Mouse (Mus musculus) lung, embryonic 14.5 days (tissue): ENCODE measurements around the gene Dmd. TPM values are rescaled to one million over a fixed set of nuclear protein-coding genes. Genes with fewer than 3 reads are reported as not detected.

Experiments used
- ATAC-seq: fragments of 200-750 bp; cut with Nextera tagmentation; 2 replicates; pipeline ENCODE4 v1.8.0; 2017; ENCODE audit warnings: mild to moderate bottlenecking, moderate TSS enrichment, moderate library complexity; ENCODE audit not compliant: insufficient read depth
- DNase-seq: peaks from one replicate; pipeline ENCODE4 v3.0.0-alpha.2; 2015
- H3K27ac ChIP-seq: fragments of 300-500 bp; sonication (generic); 2 replicates; pipeline ENCODE4 v1.5.1; 2014; ENCODE audit warnings: low read depth, mild to moderate bottlenecking, moderate library complexity
- H3K27me3 ChIP-seq: fragments of 300-500 bp; sonication (generic); 2 replicates; pipeline ENCODE4 v1.6.1; 2014; ENCODE audit warnings: low read length, control low read depth; ENCODE audit not compliant: insufficient read depth
- H3K36me3 ChIP-seq: fragments of 300-500 bp; sonication (generic); 2 replicates; pipeline ENCODE4 v1.6.1; 2014; ENCODE audit warnings: control low read depth; ENCODE audit not compliant: insufficient read depth
- H3K4me1 ChIP-seq: fragments of 300-500 bp; sonication (generic); 2 replicates; pipeline ENCODE4 v1.6.1; 2014; ENCODE audit warnings: antibody characterized with exemption, control low read depth; ENCODE audit not compliant: insufficient read depth
- H3K4me2 ChIP-seq: fragments of 300-500 bp; sonication (generic); 2 replicates; pipeline ENCODE4 v1.6.1; 2014; ENCODE audit warnings: mild to moderate bottlenecking
- H3K4me3 ChIP-seq: fragments of 300-500 bp; sonication (generic); 2 replicates; pipeline ENCODE4 v1.5.1; 2014; ENCODE audit warnings: low read depth, low read length
- H3K9ac ChIP-seq: fragments of 300-500 bp; sonication (generic); 2 replicates; pipeline ENCODE4 v1.6.1; 2014
- H3K9me3 ChIP-seq: fragments of 300-500 bp; sonication (generic); 2 replicates; pipeline ENCODE4 v1.6.1; 2016; ENCODE audit warnings: low read depth, low read length, control low read depth
- CTCF ChIP-seq: IDR thresholded peaks from 2 replicates; pipeline ENCODE4 v1.5.1; 2016; ENCODE audit warnings: antibody characterized with exemption, low read depth
- WGBS: fragments of 180-500 bp; shearing (Covaris S2); extraction: QIAGEN DNeasy Blood & Tissue Kit; methylation state at CpG from one replicate; pipeline ENCODE4 v1.1.7; 2014; 5-methylcytosine and 5-hydroxymethylcytosine counted together
- polyA plus RNA-seq: library from polyadenylated mRNA; unstranded; fragments of >200 nt; fragmentation: Nextera tagmentation; extraction: Ambion mirVana; gene quantifications from 2 replicates; pipeline ENCODE4 v1.2.1, GENCODE M21; 2014

Dmd gene
- 26.6 and 28.8 TPM in 2 replicates for polyA plus RNA-seq

DNA sequence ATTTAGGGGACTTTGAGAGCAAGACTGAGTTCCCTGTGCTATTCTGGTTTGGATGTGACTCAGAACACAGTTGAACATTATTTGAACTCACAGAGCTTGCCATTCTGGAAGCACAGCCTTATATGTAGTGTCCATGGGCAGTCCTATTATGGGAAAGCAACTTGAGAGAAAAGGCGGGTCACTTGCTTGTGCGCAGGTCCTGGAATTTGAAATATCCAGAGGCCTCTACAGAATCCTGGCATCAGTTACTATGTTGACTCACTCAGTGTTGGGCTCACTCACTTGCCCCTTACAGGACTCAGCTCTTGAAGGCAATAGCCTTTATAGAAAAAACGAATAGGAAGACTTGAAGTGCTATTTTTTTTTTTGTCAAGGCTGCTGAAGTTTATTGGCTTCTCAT, at the start of gene Dmd:
TSS of gene Dmd (plus strand) at position 241 of the 400 bp plus-strand sequence.
- TF ChIP-seq CTCF, result no peak
- ATAC-seq, result no peak
- no peaks in the 10 kb centered on the region for H3K4me1 ChIP-seq
- no peaks in the 10 kb centered on the region for H3K36me3 ChIP-seq
- H3K27ac ChIP-seq, result no peak within 1 kb of the TSS
- H3K4me2 ChIP-seq, result no peak within 1 kb of the TSS
- H3K9me3 ChIP-seq, result no peaks in the 10 kb centered on the region
- no peak within 1 kb of the TSS for H3K4me3 ChIP-seq
- no peaks in the 10 kb centered on the region for H3K27me3 ChIP-seq
- H3K9ac ChIP-seq, result no peak within 1 kb of the TSS
- DNase-seq, result peak; percentile 1
- WGBS, result 50% methylated on average over 3 of the region's 3 CpGs

- Histone ChIP-seq H3K4me3 (no peak overlapping the region), H3K4me2 (no peak overlapping the region), H3K27me3 (no peaks in the 10 kb centered on the region), H3K4me1 (no peaks in the 10 kb centered on the region), H3K36me3 (no peaks in the 10 kb centered on the region), H3K9me3 (no peaks in the 10 kb centered on the region), H3K27ac (no peak overlapping the region), H3K9ac (no peak overlapping the region)
- DNase-seq (no peak), ATAC-seq (no peak)
- no peak for TF ChIP-seq CTCF
Observed at GRCm38 (mm10) chrX:82901515-82901914, 47.2 kb upstream of the Dmd start.

DNA sequence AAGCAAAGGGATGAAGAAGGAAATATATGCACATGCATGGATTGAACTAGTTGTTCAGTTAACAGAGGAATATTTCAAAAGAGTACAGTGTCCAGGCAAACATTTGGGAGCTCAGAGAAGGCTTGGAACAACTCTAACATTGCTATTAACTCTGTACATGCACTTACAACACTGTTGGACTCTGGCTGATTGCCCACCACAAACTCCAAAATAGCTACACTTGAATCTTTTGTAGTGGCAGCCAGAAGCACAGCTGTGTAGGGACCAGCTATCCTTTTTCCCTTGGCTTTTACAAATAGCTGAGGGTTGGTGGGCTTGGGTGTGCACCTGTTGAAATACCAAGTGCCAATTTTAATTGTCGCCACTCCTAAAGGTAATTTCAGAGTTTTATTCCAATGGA, 39.0 kb downstream of the Dmd start:
- no peak for TF ChIP-seq CTCF
- no peaks in the 10 kb centered on the region for H3K36me3 ChIP-seq

GRCm38 (mm10) chrX:83050190-83050589, 101.5 kb downstream of the Dmd start:
- no peak for TF ChIP-seq CTCF
- no peak overlapping the region for H3K4me3 ChIP-seq
- DNase-seq (no peak), ATAC-seq (no peak)
- H3K9me3 ChIP-seq, result no peaks in the 10 kb centered on the region
- H3K36me3 ChIP-seq, result no peaks in the 10 kb centered on the region
- no peaks in the 10 kb centered on the region for H3K27me3 ChIP-seq
- no peak overlapping the region for H3K4me2 ChIP-seq
- 57% methylated on average over 1 of the region's 1 CpGs for WGBS
- no peaks in the 10 kb centered on the region for H3K4me1 ChIP-seq
- no peak overlapping the region for H3K9ac ChIP-seq
- H3K27ac ChIP-seq, result no peak overlapping the region

More for the DNA sequence above, 39.0 kb downstream of the Dmd start:
- 80% methylated on average over 1 of the region's 1 CpGs for WGBS
- Histone ChIP-seq H3K4me3 (no peak overlapping the region), H3K4me1 (no peaks in the 10 kb centered on the region), H3K27ac (no peak overlapping the region), H3K27me3 (no peaks in the 10 kb centered on the region), H3K4me2 (no peak overlapping the region), H3K9ac (no peak overlapping the region), H3K9me3 (no peaks in the 10 kb centered on the region)
- peak; percentile 8 for DNase-seq
- ATAC-seq, result no peak

- TF ChIP-seq CTCF, result no peak
- 55% methylated on average over 2 of the region's 2 CpGs for WGBS
- Histone ChIP-seq H3K36me3 (no peaks in the 10 kb centered on the region), H3K9ac (no peak overlapping the region), H3K9me3 (no peaks in the 10 kb centered on the region), H3K4me2 (no peak overlapping the region), H3K27me3 (no peaks in the 10 kb centered on the region), H3K27ac (peak overlapping the region; percentile 72), H3K4me3 (no peak overlapping the region), H3K4me1 (no peaks in the 10 kb centered on the region)
- ATAC-seq, result peak; percentile 94
- peak; percentile 64 for DNase-seq
Observed at GRCm38 (mm10) chrX:83116171-83116876, 167.7 kb downstream of the Dmd start.

GRCm38 (mm10) chrX:83117198-83117597, 168.5 kb downstream of the Dmd start:
- ATAC-seq, result peak; percentile 49; the same call in 1 of the 2 replicates

GRCm38 (mm10) chrX:83220563-83220962, 271.9 kb downstream of the Dmd start:
- no peak for TF ChIP-seq CTCF
- Histone ChIP-seq H3K4me3 (no peak overlapping the region), H3K36me3 (no peaks in the 10 kb centered on the region), H3K4me2 (no peak overlapping the region), H3K9ac (no peak overlapping the region), H3K27me3 (no peaks in the 10 kb centered on the region), H3K9me3 (no peaks in the 10 kb centered on the region), H3K4me1 (no peaks in the 10 kb centered on the region), H3K27ac (no peak overlapping the region)
- WGBS, result 51% methylated on average over 2 of the region's 2 CpGs
- DNase-seq (no peak), ATAC-seq (no peak)

More at GRCm38 (mm10) chrX:83117198-83117597, 168.5 kb downstream of the Dmd start:
- WGBS, result 52% methylated on average over 2 of the region's 2 CpGs
- Histone ChIP-seq H3K4me2 (no peak overlapping the region), H3K27me3 (no peaks in the 10 kb centered on the region), H3K9me3 (no peaks in the 10 kb centered on the region), H3K27ac (peak overlapping the region; percentile 24; the same call in 1 of the 2 replicates), H3K4me1 (no peaks in the 10 kb centered on the region), H3K4me3 (no peak overlapping the region), H3K9ac (no peak overlapping the region), H3K36me3 (no peaks in the 10 kb centered on the region)
- no peak for TF ChIP-seq CTCF
- peak; percentile 51 for DNase-seq
